Mouse (Mus musculus) CH12.LX (cell line): ENCODE data around the gene Arhgap45. TPM values are rescaled to one million over a fixed set of nuclear protein-coding genes. Genes with fewer than 3 reads are reported as not detected.

Experiments used
- DNase-seq: peaks from one replicate; pipeline ENCODE4 v3.0.0-alpha.2; 2013; ENCODE audit errors: extremely low read depth
- H3K27ac ChIP-seq: 2 replicates; pipeline ENCODE4 v1.5.1; 2012; ENCODE audit warnings: low read depth, mild to moderate bottlenecking, control low read depth, moderate library complexity; ENCODE audit not compliant: insufficient read depth
- H3K27me3 ChIP-seq: replicated peaks from 2 replicates; pipeline ENCODE3; 2012; ENCODE audit warnings: inconsistent platforms
- H3K36me3 ChIP-seq, 2 experiments: replicated peaks in 1 of 2; 2 replicates each; pipeline versions ENCODE3 to v1.6.1; 2012; ENCODE audit warnings: inconsistent platforms in 1 of 2, low read length in 1 of 2, mild to moderate bottlenecking in 1 of 2, mixed read lengths in 1 of 2, moderate library complexity in 1 of 2; ENCODE audit not compliant: control insufficient read depth in 1 of 2, insufficient read depth in 1 of 2
- H3K4me1 ChIP-seq, 2 experiments: 2 replicates each; pipeline ENCODE4 v1.6.1; 2012; ENCODE audit warnings: inconsistent platforms in 1 of 2, moderate library complexity in 1 of 2; ENCODE audit not compliant: insufficient read depth in 2 of 2, control insufficient read depth in 1 of 2
- H3K4me2 ChIP-seq: 2 replicates; pipeline ENCODE4 v1.6.1; 2012; ENCODE audit warnings: low read depth, mild to moderate bottlenecking, control low read depth; ENCODE audit not compliant: poor library complexity, insufficient read depth, severe bottlenecking
- H3K4me3 ChIP-seq, 3 experiments: fragments of 150-350 bp in 1 of 3; sonication (generic) in 1 of 3; replicated peaks in 1 of 3; 2 replicates each; pipeline versions ENCODE3 to v1.5.1; 2011 to 2012; ENCODE audit warnings: low read depth in 2 of 3, low read length in 2 of 3, mild to moderate bottlenecking in 2 of 3, moderate library complexity in 2 of 3, control low read depth in 1 of 3, improper control_type of control experiment in 1 of 3, inconsistent platforms in 1 of 3, mixed read lengths in 1 of 3; ENCODE audit not compliant: poor library complexity in 1 of 3
- H3K79me2 ChIP-seq: replicated peaks from 2 replicates; pipeline ENCODE4 v1.6.1; 2012; ENCODE audit warnings: mild to moderate bottlenecking, moderate library complexity; ENCODE audit not compliant: control insufficient read depth, poor library complexity, insufficient read depth, severe bottlenecking; ENCODE audit errors: extremely low read depth
- H3K9ac ChIP-seq: 2 replicates; pipeline ENCODE4 v1.6.1; 2012; ENCODE audit warnings: low read depth, mild to moderate bottlenecking, control low read depth, moderate library complexity; ENCODE audit not compliant: insufficient read depth
- H3K9me3 ChIP-seq: replicated peaks from 2 replicates; pipeline ENCODE3; 2012; ENCODE audit warnings: low read length, inconsistent platforms, mixed read lengths
- BHLHE40 ChIP-seq: IDR thresholded peaks from 2 replicates; pipeline ENCODE4 v1.6.1; 2011; ENCODE audit warnings: mild to moderate bottlenecking, low read depth, low read length, improper control_type of control experiment
- CHD2 ChIP-seq: IDR thresholded peaks from 2 replicates; pipeline ENCODE4 v1.6.1; 2011; ENCODE audit warnings: low read length, improper control_type of control experiment
- ETS1 ChIP-seq: conservative IDR thresholded peaks from 2 replicates; pipeline ENCODE4 v1.6.1; 2012; ENCODE audit warnings: low read depth, mild to moderate bottlenecking, inconsistent platforms, low read length, improper control_type of control experiment, moderate library complexity
- GABPA ChIP-seq: IDR thresholded peaks from 2 replicates; pipeline ENCODE4 v1.6.1; 2012; ENCODE audit warnings: low read depth, low read length, improper control_type of control experiment, inconsistent platforms; ENCODE audit not compliant: insufficient replicate concordance
- JUN ChIP-seq: IDR thresholded peaks from 2 replicates; pipeline ENCODE4 v1.6.1; 2011; ENCODE audit warnings: low read depth, mild to moderate bottlenecking, low read length, improper control_type of control experiment, moderate library complexity; ENCODE audit not compliant: insufficient read depth
- JUND ChIP-seq: conservative IDR thresholded peaks from 2 replicates; pipeline ENCODE4 v1.6.1; 2011; ENCODE audit warnings: low read depth, low read length, improper control_type of control experiment
- KAT2A ChIP-seq: IDR thresholded peaks from 2 replicates; pipeline ENCODE4 v1.6.1; 2012; ENCODE audit warnings: low read length, improper control_type of control experiment, inconsistent platforms; ENCODE audit not compliant: insufficient replicate concordance
- MAFK ChIP-seq: IDR thresholded peaks from 2 replicates; pipeline ENCODE4 v1.6.1; 2011; ENCODE audit warnings: low read length, improper control_type of control experiment; ENCODE audit not compliant: insufficient replicate concordance
- MEF2A ChIP-seq: IDR thresholded peaks from 2 replicates; pipeline ENCODE4 v1.6.1; 2014; ENCODE audit warnings: low read depth, mild to moderate bottlenecking, inconsistent platforms, low read length, improper control_type of control experiment, borderline replicate concordance
- MXI1 ChIP-seq: IDR thresholded peaks from 2 replicates; pipeline ENCODE4 v1.6.1; 2011; ENCODE audit warnings: mild to moderate bottlenecking, low read depth, low read length, improper control_type of control experiment
- NRF1 ChIP-seq: IDR thresholded peaks from 2 replicates; pipeline ENCODE4 v1.6.1; 2014; ENCODE audit warnings: low read depth, mild to moderate bottlenecking, inconsistent platforms, low read length, improper control_type of control experiment, moderate library complexity
- PAX5 ChIP-seq: IDR thresholded peaks from 2 replicates; pipeline ENCODE4 v1.6.1; 2012; ENCODE audit warnings: low read length, inconsistent platforms, mixed read lengths
- POLR2AphosphoS2 ChIP-seq: IDR thresholded peaks from 2 replicates; pipeline ENCODE4 v1.6.1; 2011; ENCODE audit warnings: low read depth, low read length, improper control_type of control experiment
- RAD21 ChIP-seq: IDR thresholded peaks from 2 replicates; pipeline ENCODE4 v1.6.1; 2011; ENCODE audit warnings: low read depth, mild to moderate bottlenecking, low read length, improper control_type of control experiment, moderate library complexity
- RCOR1 ChIP-seq: conservative IDR thresholded peaks from 2 replicates; pipeline ENCODE4 v1.6.1; 2012; ENCODE audit warnings: low read depth, mild to moderate bottlenecking, inconsistent platforms, low read length, improper control_type of control experiment
- SMC3 ChIP-seq: IDR thresholded peaks from 2 replicates; pipeline ENCODE4 v1.6.1; 2011; ENCODE audit warnings: low read depth, low read length, improper control_type of control experiment
- TCF12 ChIP-seq: IDR thresholded peaks from 2 replicates; pipeline ENCODE4 v1.6.1; 2014; ENCODE audit warnings: low read depth, mild to moderate bottlenecking, inconsistent platforms, low read length, improper control_type of control experiment
- UBTF ChIP-seq: IDR thresholded peaks from 2 replicates; pipeline ENCODE4 v1.6.1; 2012; ENCODE audit warnings: low read depth, mild to moderate bottlenecking, inconsistent platforms, low read length, improper control_type of control experiment, moderate library complexity
- USF2 ChIP-seq: conservative IDR thresholded peaks from 2 replicates; pipeline ENCODE4 v1.6.1; 2011; ENCODE audit warnings: low read depth, low read length, improper control_type of control experiment
- ZC3H11A ChIP-seq: IDR thresholded peaks from 2 replicates; pipeline ENCODE4 v1.6.1; 2012; ENCODE audit warnings: low read depth, mild to moderate bottlenecking, inconsistent platforms, low read length, improper control_type of control experiment
- ZKSCAN1 ChIP-seq: IDR thresholded peaks from 2 replicates; pipeline ENCODE4 v1.6.1; 2012; ENCODE audit warnings: low read depth, inconsistent platforms, low read length, improper control_type of control experiment, borderline replicate concordance
- ZMIZ1 ChIP-seq: IDR thresholded peaks from 2 replicates; pipeline ENCODE4 v1.6.1; 2012; ENCODE audit warnings: low read depth, mild to moderate bottlenecking, inconsistent platforms, low read length, improper control_type of control experiment
- ZNF384 ChIP-seq: IDR thresholded peaks from 2 replicates; pipeline ENCODE4 v1.6.1; 2012; ENCODE audit warnings: low read depth, low read length, improper control_type of control experiment, inconsistent platforms
- dilution Hi-C: fragments of 300-500 bp; cut with MboI; formaldehyde crosslinking; loops from 2 replicates; pipeline ENCODE4 v1.14.3; 2020; ENCODE audit warnings: low sequenced_read_pairs; ENCODE audit not compliant: extremely low pct_unique_long_range_greater_than_20kb, extremely low pct_ligation_motif_present
- in situ Hi-C: fragments of 300-500 bp; cut with MboI; formaldehyde crosslinking; loops from 3 replicates; pipeline ENCODE4 v1.14.3; 2019; ENCODE audit warnings: low sequenced_read_pairs, low pct_ligation_motif_present, low pct_unique_long_range_greater_than_20kb, mixed read lengths
- polyA plus RNA-seq: library from polyadenylated mRNA; unstranded; fragments of >175 nt; gene quantifications from 2 replicates; pipeline ENCODE4 v1.2.1, GENCODE M21; 2012; ENCODE audit warnings: low read depth; ENCODE audit not compliant: insufficient read length
- total RNA-seq, 2 experiments: library from RNA; depleted of rRNA; stranded (reverse); fragments of 300-350 nt in 1 of 2; fragments of >200 nt in 1 of 2; gene quantifications; 2 replicates each; pipeline ENCODE4 v1.2.3; 2012 to 2014

The Arhgap45 gene
- total and polyA plus RNA-seq, 3 experiments = 10.3 to 25.9 (median 20.2) TPM

DNA sequence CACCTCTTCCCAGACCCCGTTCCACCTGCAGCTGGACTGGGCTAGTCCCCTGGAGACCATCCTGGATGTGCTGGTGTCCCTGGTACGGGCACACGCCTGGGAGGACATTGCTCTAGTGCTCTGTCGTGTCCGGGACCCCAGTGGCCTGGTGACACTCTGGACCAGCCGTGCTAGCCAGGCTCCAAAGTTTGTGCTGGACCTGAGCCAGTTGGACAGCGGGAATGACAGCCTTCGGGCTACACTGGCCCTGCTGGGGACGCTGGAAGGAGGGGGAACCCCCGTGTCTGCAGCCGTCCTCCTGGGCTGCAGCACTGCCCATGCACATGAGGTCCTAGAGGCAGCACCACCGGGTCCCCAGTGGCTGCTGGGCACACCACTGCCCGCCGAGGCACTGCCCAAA lies 43.6 kb upstream of the Arhgap45 start:
- peaks cover 13% of the 10 kb centered on the region for H3K9me3 ChIP-seq
- no peak overlapping the region for H3K4me2 ChIP-seq
- no peak overlapping the region for H3K27ac ChIP-seq
- dilution Hi-C loops (no loop called here), in situ Hi-C loops (no loop called here)
- H3K27me3 ChIP-seq = no peaks in the 10 kb centered on the region
- no peaks in the 10 kb centered on the region for H3K4me1 ChIP-seq
- H3K9ac ChIP-seq = no peak overlapping the region
- peaks cover 62 to 90% of the 10 kb centered on the region in 2 experiments for H3K36me3 ChIP-seq
- TF ChIP-seq KAT2A = no peak
- TF ChIP-seq CHD2 = no peak
- no peak for TF ChIP-seq RCOR1
- TF ChIP-seq ZNF384 = no peak
- TF ChIP-seq RAD21 = no peak
- TF ChIP-seq TCF12 = no peak
- no peak for TF ChIP-seq JUN
- no peak for TF ChIP-seq MAFK
- DNase-seq = no peak
- no peak overlapping the region for H3K4me3 ChIP-seq
- no peaks in the 10 kb centered on the region for H3K79me2 ChIP-seq

DNA sequence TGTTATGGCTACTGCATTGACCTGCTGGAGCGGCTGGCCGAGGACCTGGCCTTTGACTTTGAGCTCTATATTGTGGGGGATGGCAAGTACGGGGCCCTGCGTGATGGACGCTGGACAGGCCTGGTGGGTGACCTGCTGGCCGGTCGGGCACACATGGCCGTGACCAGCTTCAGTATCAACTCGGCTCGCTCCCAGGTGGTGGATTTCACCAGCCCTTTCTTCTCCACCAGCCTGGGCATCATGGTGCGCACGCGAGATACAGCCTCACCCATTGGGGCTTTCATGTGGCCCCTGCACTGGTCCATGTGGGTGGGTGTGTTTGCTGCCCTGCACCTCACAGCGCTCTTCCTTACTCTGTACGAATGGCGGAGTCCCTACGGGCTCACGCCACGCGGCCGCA lies 42.4 kb upstream of the Arhgap45 start:
- H3K4me1 ChIP-seq = no peaks in the 10 kb centered on the region
- H3K79me2 ChIP-seq = no peaks in the 10 kb centered on the region
- H3K27me3 ChIP-seq = no peaks in the 10 kb centered on the region
- peaks cover 64 to 90% of the 10 kb centered on the region in 2 experiments for H3K36me3 ChIP-seq
- in situ Hi-C loops (no loop called here), dilution Hi-C loops (no loop called here)
- no peak for TF ChIP-seq TCF12
- no peak for TF ChIP-seq GABPA
- TF ChIP-seq JUN = no peak
- TF ChIP-seq ZNF384 = no peak
- no peak for TF ChIP-seq POLR2AphosphoS2
- no peak for TF ChIP-seq MEF2A
- no peak for TF ChIP-seq USF2
- TF ChIP-seq ZC3H11A = no peak
- no peak for TF ChIP-seq MAFK
- no peak for TF ChIP-seq SMC3
- TF ChIP-seq NRF1 = no peak
- no peak for TF ChIP-seq JUND
- TF ChIP-seq ETS1 = no peak
- TF ChIP-seq ZMIZ1 = no peak
- TF ChIP-seq BHLHE40 = no peak
- no peak for TF ChIP-seq PAX5
- TF ChIP-seq UBTF = no peak
- TF ChIP-seq MXI1 = no peak
- TF ChIP-seq ZKSCAN1 = no peak
- no peak for DNase-seq
- no peak overlapping the region for H3K4me2 ChIP-seq
- no peak overlapping the region for H3K9ac ChIP-seq
- peaks cover 17% of the 10 kb centered on the region for H3K9me3 ChIP-seq
- no peak overlapping the region for H3K27ac ChIP-seq
- no peak overlapping the region for H3K4me3 ChIP-seq
